Mouse (Mus musculus): ENCODE measurements around the gene Adgrl3. TPM values are rescaled to one million over a fixed set of nuclear protein-coding genes. Genes with fewer than 3 reads are reported as not detected.
A peak's percentile ranks its signal among the peaks of the same experiment; 100 is the strongest.

The Adgrl3 gene
- polyA plus RNA-seq, 1 experiment = 15.8 TPM

DNA sequence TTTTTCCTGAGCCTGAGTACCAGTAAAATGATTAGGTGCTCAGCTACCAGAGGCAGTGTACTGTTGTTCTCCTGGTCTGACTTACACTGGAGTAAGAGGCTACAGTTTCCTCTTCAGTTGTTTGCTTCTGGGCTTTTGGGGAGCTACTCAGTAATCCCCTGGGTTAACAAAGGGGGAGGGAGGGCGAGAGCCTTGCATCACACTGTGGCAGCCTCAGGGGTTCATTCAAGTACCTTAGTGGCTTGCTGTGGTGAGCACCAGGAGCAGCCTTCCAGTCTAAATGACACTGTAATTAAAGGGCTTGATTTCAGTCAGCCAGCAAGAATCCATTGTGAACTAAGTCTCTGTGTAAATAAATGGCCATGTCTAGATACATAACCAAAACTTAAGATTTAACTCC is 324.4 kb downstream of the Adgrl3 start:
- TF ChIP-seq MYOD1 (IDR thresholded peaks at IDR 0.05; ENCODE audit: control insufficient read depth in 1 of 3, insufficient read length in 2 of 3, low read depth in 2 of 3) (no peak), TCF12 (IDR thresholded peaks at IDR 0.05; ENCODE audit: insufficient read depth, poor library complexity, severe bottlenecking) (no peak), MAX (IDR thresholded peaks at IDR 0.05; ENCODE audit: low read depth) (no peak), E2F4 (IDR thresholded peaks at IDR 0.05; ENCODE audit: insufficient read depth) (no peak), POLR2A (IDR thresholded peaks at IDR 0.05; ENCODE audit: insufficient read length, low read depth) (no peak), CEBPB (IDR thresholded peaks at IDR 0.05; ENCODE audit: insufficient read depth, poor library complexity, severe bottlenecking) (no peak), MYOG (IDR thresholded peaks at IDR 0.05; ENCODE audit: control insufficient read depth in 1 of 3, insufficient read depth in 1 of 3, insufficient read length in 2 of 3, low read depth in 2 of 3) (no peak), REST (IDR thresholded peaks at IDR 0.05; ENCODE audit: insufficient read depth, insufficient read length) (no peak), TCF3 (IDR thresholded peaks at IDR 0.05; ENCODE audit: insufficient read length, low read depth) (no peak), POLR2AphosphoS2 (IDR thresholded peaks at IDR 0.05; ENCODE audit: insufficient read length, low read depth) (no peak)
- no peaks in the 10 kb centered on the region for H3K36me3 ChIP-seq (ENCODE audit: control insufficient read depth, insufficient read depth)
- no peak overlapping the region for H3K4me3 ChIP-seq
- no peak overlapping the region for H3ac ChIP-seq (ENCODE audit: control insufficient read depth, insufficient read length)
- H3K79me2 ChIP-seq (ENCODE audit: control insufficient read depth, insufficient read depth) = no peaks in the 10 kb centered on the region
- no peaks in the 10 kb centered on the region for H3K27me3 ChIP-seq (ENCODE audit: control insufficient read depth, insufficient read depth, insufficient read length)
- no peak overlapping the region for H3K4me2 ChIP-seq (ENCODE audit: low read depth)

DNA sequence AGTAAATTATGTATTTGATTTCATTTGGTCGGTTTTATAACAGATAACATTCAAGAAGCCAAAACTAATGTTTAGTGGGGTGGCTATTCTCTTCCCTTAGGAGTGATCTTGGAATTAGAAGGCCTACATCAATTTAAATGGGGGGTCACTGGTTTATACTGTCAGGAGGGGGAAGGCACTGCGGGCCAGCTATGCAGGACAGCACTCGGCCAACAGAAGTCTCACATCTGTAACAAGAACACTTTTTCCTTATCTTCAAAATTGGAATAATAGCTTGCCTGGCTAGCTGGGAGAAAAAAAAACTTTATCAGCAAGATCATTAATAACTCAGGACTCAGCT is 325.1 kb downstream of the Adgrl3 start:
- no peaks in the 10 kb centered on the region for H3K79me2 ChIP-seq (ENCODE audit: control insufficient read depth, insufficient read depth)
- no peaks in the 10 kb centered on the region for H3K36me3 ChIP-seq (ENCODE audit: control insufficient read depth, insufficient read depth)
- H3K4me3 ChIP-seq = no peak overlapping the region
- TF ChIP-seq CEBPB (IDR thresholded peaks at IDR 0.05; ENCODE audit: insufficient read depth, poor library complexity, severe bottlenecking) = no peak
- no peak for TF ChIP-seq E2F4 (IDR thresholded peaks at IDR 0.05; ENCODE audit: insufficient read depth)
- no peak for TF ChIP-seq USF1 (IDR thresholded peaks at IDR 0.05; ENCODE audit: low read depth)
- TF ChIP-seq TCF12 (IDR thresholded peaks at IDR 0.05; ENCODE audit: insufficient read depth, poor library complexity, severe bottlenecking) = no peak
- no peak for TF ChIP-seq TCF3 (IDR thresholded peaks at IDR 0.05; ENCODE audit: insufficient read length, low read depth)
- TF ChIP-seq MYOG (IDR thresholded peaks at IDR 0.05; ENCODE audit: control insufficient read depth in 1 of 3, insufficient read depth in 1 of 3, insufficient read length in 2 of 3, low read depth in 2 of 3) = peak in 1 of 3 experiments; percentile 51
- TF ChIP-seq MYOD1 (IDR thresholded peaks at IDR 0.05; ENCODE audit: control insufficient read depth in 1 of 3, insufficient read length in 2 of 3, low read depth in 2 of 3) = no peak
- H3K4me2 ChIP-seq (ENCODE audit: low read depth) = no peak overlapping the region
- no peaks in the 10 kb centered on the region for H3K27me3 ChIP-seq (ENCODE audit: control insufficient read depth, insufficient read depth, insufficient read length)
- no peak overlapping the region for H3ac ChIP-seq (ENCODE audit: control insufficient read depth, insufficient read length)

DNA sequence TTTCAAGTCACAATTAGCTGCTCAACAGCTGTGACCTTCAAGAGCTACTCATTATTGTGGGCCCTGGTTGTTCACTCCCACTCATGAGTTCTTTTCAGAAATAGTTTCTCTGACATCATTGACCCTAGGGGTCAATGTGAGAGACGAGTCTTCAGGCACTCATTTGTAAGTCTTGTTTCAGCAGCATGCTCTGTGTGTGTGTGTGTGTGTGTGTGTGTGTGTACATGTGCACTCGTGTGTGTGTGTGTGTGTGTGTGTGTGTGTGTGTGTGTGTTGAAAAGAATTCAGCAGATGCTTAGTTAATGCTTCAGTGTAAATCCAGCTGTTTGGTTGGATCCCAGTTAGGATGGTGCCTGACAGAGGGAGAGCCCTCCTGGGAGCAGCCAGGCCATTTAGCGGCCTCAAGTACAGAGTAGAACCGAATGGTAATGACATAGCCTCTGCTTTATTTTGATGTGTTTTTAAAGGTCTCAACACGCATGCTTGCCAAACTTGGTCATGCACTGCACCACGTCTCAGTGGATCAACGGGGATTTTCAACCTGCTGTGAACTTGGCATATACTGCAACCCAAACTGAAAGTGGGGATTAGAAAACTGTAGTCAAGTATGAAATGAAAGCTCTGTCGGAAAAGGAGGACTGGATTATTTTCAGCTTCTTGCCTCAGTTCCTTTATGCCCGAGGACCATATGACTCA is 325.6 kb downstream of the Adgrl3 start:
- Histone ChIP-seq H3K4me2 (ENCODE audit: low read depth) (no peak overlapping the region), H3K36me3 (ENCODE audit: control insufficient read depth, insufficient read depth) (no peaks in the 10 kb centered on the region)
- no peak for TF ChIP-seq POLR2A (IDR thresholded peaks at IDR 0.05; ENCODE audit: insufficient read length, low read depth)
- no peak for TF ChIP-seq MYOD1 (IDR thresholded peaks at IDR 0.05; ENCODE audit: control insufficient read depth in 1 of 3, insufficient read length in 2 of 3, low read depth in 2 of 3)
- TF ChIP-seq USF1 (IDR thresholded peaks at IDR 0.05; ENCODE audit: low read depth) = no peak
- no peak for TF ChIP-seq MYOG (IDR thresholded peaks at IDR 0.05; ENCODE audit: control insufficient read depth in 1 of 3, insufficient read depth in 1 of 3, insufficient read length in 2 of 3, low read depth in 2 of 3)
- no peak for TF ChIP-seq E2F4 (IDR thresholded peaks at IDR 0.05; ENCODE audit: insufficient read depth)
- no peak for TF ChIP-seq CEBPB (IDR thresholded peaks at IDR 0.05; ENCODE audit: insufficient read depth, poor library complexity, severe bottlenecking)
- no peak for TF ChIP-seq POLR2AphosphoS2 (IDR thresholded peaks at IDR 0.05; ENCODE audit: insufficient read length, low read depth)
- no peak for TF ChIP-seq TCF12 (IDR thresholded peaks at IDR 0.05; ENCODE audit: insufficient read depth, poor library complexity, severe bottlenecking)
- no peak for TF ChIP-seq REST (IDR thresholded peaks at IDR 0.05; ENCODE audit: insufficient read depth, insufficient read length)
- no peak for TF ChIP-seq SRF (IDR thresholded peaks at IDR 0.05; ENCODE audit: control insufficient read depth, insufficient read length, low read depth)
- no peak for TF ChIP-seq TCF3 (IDR thresholded peaks at IDR 0.05; ENCODE audit: insufficient read length, low read depth)
- TF ChIP-seq MAX (IDR thresholded peaks at IDR 0.05; ENCODE audit: low read depth) = no peak

DNA sequence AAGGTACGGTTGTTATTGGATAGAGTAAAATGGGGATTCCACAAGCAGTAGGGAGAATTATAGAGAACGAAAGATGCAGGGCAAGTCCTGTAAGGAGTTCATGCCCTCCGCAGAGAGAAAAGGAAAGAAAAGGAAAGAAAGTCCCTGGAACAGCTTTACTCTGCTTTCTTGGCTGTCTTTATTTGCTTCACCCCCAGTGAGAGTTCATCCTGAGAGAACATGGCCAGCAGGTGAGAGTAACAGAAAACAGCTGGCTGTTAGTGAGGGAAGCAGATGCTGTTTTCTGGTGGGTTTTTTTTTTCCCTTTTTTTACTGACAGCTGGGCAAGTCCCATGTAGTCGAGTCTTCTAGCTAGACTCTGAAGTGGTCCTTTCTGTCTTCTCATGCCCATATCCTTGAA is 327.6 kb downstream of the Adgrl3 start:
- H3K27me3 ChIP-seq (ENCODE audit: control insufficient read depth, insufficient read depth, insufficient read length) = no peaks in the 10 kb centered on the region
- no peak overlapping the region for H3K4me3 ChIP-seq
- H3ac ChIP-seq (ENCODE audit: control insufficient read depth, insufficient read length) = no peak overlapping the region
- TF ChIP-seq SRF (IDR thresholded peaks at IDR 0.05; ENCODE audit: control insufficient read depth, insufficient read length, low read depth) (no peak), POLR2A (IDR thresholded peaks at IDR 0.05; ENCODE audit: insufficient read length, low read depth) (no peak), CEBPB (IDR thresholded peaks at IDR 0.05; ENCODE audit: insufficient read depth, poor library complexity, severe bottlenecking) (no peak), MAX (IDR thresholded peaks at IDR 0.05; ENCODE audit: low read depth) (no peak), USF1 (IDR thresholded peaks at IDR 0.05; ENCODE audit: low read depth) (no peak), REST (IDR thresholded peaks at IDR 0.05; ENCODE audit: insufficient read depth, insufficient read length) (no peak), TCF3 (IDR thresholded peaks at IDR 0.05; ENCODE audit: insufficient read length, low read depth) (no peak), MYOD1 (IDR thresholded peaks at IDR 0.05; ENCODE audit: control insufficient read depth in 1 of 3, insufficient read length in 2 of 3, low read depth in 2 of 3) (no peak), TCF12 (IDR thresholded peaks at IDR 0.05; ENCODE audit: insufficient read depth, poor library complexity, severe bottlenecking) (no peak), MYOG (IDR thresholded peaks at IDR 0.05; ENCODE audit: control insufficient read depth in 1 of 3, insufficient read depth in 1 of 3, insufficient read length in 2 of 3, low read depth in 2 of 3) (no peak), E2F4 (IDR thresholded peaks at IDR 0.05; ENCODE audit: insufficient read depth) (no peak), POLR2AphosphoS2 (IDR thresholded peaks at IDR 0.05; ENCODE audit: insufficient read length, low read depth) (no peak)
- H3K79me2 ChIP-seq (ENCODE audit: control insufficient read depth, insufficient read depth) = no peaks in the 10 kb centered on the region
- H3K4me2 ChIP-seq (ENCODE audit: low read depth) = no peak overlapping the region
- no peaks in the 10 kb centered on the region for H3K36me3 ChIP-seq (ENCODE audit: control insufficient read depth, insufficient read depth)

More for the DNA sequence above, 325.6 kb downstream of the Adgrl3 start:
- Histone ChIP-seq H3K4me3 (no peak overlapping the region), H3K79me2 (ENCODE audit: control insufficient read depth, insufficient read depth) (no peaks in the 10 kb centered on the region), H3ac (ENCODE audit: control insufficient read depth, insufficient read length) (no peak overlapping the region), H3K27me3 (ENCODE audit: control insufficient read depth, insufficient read depth, insufficient read length) (no peaks in the 10 kb centered on the region)
